Mouse (Mus musculus) left cerebral cortex, adult 9 months (tissue): Measurements from ENCODE around the gene Nus1.

Experiments used
- DNase-seq, 2 experiments: peaks; one replicate each; pipeline ENCODE4 v3.0.0; 2022; ENCODE audit warnings: low spot score in 2 of 2

Nus1 gene

DNA sequence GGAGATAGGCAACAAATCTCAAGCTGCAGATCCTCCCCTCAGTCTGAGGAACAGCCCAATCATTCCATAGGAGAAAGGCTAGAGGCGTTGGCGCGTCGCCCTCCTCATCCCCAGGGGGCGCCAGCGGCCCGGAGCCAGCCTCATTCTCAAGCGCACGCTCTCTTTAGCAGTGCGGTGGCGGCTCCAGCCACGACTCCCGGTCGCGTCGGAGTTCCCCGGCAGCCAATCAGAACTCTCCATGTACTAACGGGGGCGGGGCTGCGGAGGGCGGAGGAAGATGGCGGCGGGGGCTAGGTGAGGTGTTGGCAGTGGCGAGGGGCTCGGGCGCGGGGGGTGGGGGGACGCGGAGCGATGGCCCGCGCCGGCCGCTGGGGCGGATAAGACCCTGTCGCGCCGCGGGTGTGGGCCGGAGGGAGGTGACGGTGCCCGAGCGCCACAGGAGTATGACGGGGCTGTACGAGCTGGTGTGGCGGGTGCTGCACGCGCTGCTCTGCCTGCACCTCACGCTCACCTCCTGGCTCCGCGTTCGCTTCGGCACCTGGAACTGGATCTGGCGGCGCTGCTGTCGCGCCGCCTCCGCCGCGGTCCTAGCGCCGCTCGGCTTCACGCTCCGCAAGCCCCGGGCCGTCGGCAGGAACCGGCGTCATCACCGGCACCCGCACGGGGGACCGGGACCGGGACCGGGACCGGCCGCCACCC, at the start of gene Nus1:
TSS of gene Nus1 (plus strand) at position 249 of the 699 bp plus-strand sequence.
- DNase-seq, result peak; percentile 91 to 98

DNA sequence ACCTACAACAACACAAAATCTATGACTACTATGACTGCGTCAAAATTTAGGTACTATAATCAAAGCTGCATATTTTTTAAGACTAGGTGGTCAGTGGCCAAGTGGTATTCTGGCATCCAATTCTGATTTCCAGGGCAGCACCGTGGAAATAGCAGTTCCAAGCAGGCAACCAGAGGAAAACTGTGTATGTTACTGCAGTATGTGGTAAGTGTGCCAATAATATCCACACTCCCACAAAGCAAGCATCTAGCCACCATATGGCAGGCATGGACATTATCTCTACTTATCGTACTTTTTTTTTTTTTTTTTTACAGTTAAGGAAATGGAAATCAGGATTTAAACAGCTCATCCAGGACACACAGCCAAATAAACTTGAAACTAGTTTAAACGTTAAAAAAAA, 49.0 kb upstream of the Nus1 start:
- DNase-seq, result peak in 1 of 2 experiments; percentile 29

DNA sequence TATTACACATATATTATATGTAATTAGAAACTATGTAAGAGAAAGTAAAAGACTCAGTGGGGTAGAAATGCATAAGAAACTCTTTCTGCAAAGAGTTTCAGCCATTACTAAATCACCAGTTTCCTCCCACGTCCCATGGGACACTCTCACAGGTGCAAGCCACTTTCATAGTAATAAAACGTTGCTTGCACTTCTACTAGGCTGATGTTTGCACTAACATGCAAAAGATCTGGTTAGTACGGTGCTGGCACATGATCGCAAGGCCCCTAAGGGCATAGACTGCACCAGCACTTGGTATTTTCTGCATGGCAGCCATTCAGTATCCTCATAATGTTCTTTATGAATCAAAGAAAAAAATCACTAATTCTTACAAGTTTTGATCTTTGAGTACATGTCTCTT, 43.5 kb upstream of the Nus1 start:
- no peak for DNase-seq

DNA sequence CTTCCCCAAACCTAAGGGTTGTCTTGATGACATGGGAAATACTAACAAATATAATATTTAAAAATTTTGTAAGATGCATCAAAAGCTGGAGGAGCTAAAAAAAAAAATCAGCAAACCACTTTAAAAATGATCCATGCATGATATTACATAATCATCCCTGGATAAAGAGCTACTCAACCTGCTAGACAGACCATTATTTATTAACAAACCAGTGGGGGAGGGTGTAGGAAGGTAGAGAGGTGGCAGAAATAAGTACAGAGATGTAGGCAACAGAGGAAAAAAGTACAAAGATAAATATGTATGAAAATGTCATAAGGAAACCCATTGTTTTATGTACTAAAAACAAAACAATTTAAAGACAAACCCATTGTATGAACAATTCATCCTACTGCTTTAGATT, 42.7 kb upstream of the Nus1 start:
- DNase-seq, result no peak

DNA sequence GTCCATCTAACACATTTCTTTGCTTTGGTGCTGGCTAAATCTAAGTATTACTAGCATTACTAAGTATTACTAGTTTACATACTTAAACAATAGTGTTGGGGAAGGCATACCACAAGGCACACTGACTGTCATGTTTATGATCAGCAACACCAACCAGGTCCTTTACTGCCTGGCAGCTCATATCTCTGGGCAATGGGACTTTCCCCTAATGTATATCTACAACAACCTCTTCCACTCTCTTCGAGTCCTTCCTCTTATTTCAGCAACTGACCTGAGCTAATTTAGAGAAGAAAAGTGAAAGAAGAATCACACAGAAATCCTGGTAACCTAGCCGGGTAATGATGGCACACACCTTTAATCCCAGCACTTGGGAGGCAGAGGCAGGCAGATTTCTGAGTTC, 40.9 kb upstream of the Nus1 start:
- DNase-seq, result no peak

DNA sequence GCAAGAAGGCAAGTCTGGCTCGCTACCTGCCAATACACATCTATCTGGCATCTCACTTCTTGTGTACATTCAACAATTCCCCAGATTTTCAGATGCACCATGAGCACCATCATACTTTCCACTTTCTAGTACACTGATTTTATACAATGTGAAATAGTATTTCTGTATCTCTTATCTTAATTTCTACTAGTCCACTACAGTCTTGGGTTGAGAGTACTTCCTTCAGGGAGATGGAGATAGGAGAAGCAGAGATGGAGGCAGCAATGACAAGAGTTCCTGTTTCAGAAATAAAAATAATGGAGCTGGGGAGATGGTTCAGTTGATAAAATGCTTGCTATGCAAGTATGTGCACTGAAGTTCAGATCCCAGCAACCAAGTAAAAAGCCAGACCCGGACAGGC, 39.5 kb upstream of the Nus1 start:
- DNase-seq, result no peak

DNA sequence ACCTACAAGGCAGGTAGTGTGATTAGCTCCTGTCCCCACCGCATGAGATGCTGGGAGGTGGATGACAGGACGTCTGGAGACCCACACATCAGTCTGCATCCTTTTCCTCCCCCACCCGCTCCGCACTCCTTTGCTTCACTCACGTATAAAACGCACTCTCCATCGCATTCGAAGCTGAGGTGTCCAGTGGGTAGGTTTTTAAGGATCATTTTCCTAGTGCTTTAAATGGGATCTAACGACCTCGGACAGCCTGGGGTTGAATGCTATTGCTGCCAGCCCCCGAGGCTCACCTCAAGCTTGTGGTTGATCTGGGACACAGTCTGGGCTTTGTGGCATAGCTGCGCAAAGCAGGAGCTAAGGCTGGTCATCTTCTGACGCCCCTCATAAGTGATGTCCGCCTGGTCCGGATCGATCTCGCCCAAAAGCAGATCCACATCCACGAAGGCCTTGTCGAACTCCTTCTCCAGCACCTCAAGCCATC, 36.0 kb upstream of the Nus1 start:
- peak in 1 of 2 experiments; percentile 40 for DNase-seq

DNA sequence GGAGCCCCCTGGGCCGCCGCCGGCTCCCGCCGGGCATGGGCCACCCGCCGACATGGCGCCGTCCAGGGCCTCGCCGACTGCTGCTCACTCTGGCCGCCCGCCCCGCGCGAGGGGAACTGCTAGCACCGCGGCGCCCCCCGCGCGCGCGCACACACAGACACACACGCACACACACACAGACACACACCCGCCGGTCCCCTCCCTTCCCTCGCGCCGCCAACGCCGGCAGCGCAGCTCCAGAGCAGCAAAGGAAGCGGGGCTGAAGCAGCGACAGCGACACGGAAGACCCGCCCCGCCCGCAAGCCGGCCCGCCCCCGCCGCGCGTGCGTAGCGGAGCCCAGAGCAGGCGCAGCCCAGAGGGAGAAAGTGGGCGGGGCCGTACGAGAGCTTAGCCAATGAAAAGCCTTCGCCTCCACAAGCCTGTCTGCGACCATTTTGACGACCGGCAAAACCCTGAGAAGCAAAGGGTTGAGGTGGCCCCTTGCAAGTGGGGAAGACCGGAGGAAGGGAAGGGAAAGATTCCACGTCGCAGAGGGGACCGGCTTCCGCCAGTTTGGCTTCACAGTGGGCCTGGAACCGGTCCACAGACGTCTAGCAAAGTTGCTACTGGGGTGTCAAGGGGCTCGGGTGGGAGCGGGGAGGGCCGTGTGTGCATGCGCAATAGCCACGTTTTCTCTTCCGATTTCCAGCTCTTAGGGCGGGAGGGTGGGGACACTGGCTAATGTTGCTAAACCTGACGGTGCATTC, 35.3 kb upstream of the Nus1 start, which contains the start of gene Gopc:
TSS of gene Gopc (minus strand) at position 280 of the 747 bp plus-strand sequence.
- peak; percentile 94 to 97 for DNase-seq

DNA sequence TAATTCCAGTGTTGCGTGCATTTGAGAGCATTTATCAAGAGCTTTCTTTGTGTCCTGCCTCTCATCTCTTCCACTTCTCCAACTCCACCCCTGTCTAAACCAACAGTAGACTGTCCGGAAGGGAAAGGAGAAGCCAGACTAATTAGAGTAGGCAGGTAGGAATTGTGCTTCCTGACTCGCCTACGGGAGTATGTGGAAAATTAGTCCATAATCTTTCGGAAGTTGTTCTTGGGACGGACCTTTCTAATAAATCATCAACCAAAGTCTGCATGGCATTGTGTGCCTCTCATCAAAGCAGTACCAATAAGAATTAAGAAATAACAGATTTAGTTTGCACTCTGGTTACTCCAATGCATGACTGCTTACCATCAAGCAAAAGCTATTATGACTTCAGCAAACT, 34.3 kb upstream of the Nus1 start:
- DNase-seq, result no peak

DNA sequence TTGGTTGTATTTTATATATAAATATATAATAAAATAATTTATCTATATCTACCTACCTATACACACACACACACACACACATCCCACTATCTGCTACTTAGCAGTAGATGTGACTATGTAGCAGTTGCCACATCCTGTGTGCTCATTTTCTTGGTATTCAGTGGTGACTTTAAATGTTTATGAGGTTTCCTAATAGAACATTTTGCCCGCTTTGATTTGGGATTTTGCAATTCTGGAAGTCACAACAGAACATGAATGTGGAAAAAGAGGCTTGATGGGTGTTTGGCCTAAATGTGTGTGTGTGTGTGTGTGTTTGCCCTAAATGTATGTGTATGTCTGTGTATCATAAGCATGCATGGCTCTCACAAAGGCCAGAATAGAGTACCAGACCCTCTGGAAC, 33.8 kb upstream of the Nus1 start:
- no peak for DNase-seq

DNA sequence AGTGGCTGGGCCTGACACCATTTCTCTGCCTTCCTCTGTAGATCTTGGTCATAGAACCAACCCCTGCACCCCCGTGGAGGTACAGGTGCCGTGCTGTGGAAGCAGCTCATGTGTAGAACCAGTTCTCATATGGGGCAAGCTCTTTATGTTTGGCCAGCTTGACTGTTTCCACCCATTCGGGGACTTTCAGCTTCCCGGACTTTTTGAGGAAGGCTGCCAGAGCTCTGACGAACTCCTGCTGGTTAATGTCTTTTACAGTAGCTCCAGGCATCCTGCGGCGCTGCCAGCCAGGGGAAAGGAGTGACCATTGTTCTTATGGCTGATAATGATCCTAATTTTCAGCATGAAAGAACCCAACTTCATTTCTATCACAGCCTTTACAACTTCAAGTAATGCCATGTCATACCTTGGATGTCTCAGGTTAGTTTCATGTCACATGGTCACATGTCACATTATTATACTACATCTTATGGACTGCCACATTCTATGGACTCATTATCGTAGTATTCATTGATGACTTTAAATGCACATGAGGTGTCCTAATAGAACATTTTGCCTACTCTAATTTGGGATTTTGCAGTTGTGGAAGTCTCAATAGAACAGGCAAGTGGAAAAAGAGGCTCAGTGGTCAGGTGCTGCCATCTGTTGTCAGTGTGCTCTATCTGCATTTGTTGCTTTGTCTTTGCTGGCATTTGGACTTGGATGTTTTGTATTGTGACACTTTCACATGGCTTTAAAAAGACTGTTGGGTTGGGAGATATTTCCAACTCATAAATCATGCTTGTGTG, 32.3 kb upstream of the Nus1 start:
- peak in 1 of 2 experiments; percentile 56 for DNase-seq

DNA sequence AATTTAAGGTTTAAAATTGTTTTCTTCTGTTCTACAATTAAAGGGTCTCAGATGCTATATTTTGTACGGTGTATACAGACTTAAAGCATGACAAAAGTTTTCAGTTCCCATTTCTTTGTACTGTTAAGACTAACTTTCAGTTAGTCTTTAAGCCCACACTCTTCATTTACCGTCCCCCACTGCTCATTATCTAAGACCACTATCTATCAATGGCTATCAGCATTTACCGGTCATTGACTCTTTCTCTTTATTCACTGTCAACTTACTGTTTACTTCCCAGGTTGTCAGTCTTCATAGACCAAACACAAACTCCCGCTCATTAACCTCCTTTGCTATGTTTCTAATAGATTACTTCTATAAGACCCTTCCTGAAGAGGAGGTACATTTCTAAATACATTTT, 30.2 kb upstream of the Nus1 start:
- no peak for DNase-seq

DNA sequence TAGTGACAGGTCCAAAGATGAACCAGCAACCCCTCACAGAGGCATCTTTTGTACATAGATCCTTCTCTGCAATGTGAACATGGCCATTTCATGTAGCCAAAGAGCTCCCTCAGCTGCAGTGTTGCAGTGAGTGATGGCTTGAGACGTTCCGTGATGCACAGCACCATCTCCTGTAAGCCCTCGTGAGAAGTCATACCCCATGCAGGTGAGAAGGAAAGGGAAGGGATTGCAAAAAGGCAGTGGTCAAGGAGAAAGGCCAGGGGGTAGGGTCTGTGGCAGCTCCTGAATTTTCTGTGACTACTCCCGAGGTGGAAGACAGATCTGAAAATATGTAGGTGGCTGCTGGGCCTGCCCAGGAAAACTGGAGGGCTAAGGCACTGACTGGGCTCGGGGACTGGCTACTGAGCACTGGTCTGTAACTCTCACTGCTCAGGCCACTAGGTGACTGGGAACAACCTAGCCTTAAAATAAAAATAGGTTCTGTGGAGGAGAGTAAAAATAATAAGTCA, 28.4 kb upstream of the Nus1 start, which contains the start of gene Nepn:
TSS of gene Nepn (plus strand) at position 51 of the 509 bp plus-strand sequence.
- DNase-seq, result no peak

DNA sequence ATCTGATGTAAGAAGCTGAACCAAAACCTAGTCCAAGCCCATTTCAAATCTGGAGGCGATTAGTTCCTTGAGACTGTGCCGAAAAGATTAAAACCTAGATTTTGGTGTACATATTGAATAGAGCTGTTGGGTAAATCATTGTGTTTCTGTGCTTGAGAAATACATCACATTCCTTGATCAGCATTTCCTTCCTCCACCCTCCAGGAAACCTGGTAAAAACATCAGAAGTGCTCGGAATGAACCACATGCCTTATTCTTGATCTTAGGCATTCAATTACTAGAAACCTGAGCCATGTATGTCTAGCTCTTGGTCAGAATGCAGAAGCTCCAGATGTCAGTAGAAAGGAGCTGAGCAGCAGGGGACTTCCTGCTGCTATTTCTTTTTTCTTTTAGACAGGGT, 27.9 kb upstream of the Nus1 start:
- no peak for DNase-seq

DNA sequence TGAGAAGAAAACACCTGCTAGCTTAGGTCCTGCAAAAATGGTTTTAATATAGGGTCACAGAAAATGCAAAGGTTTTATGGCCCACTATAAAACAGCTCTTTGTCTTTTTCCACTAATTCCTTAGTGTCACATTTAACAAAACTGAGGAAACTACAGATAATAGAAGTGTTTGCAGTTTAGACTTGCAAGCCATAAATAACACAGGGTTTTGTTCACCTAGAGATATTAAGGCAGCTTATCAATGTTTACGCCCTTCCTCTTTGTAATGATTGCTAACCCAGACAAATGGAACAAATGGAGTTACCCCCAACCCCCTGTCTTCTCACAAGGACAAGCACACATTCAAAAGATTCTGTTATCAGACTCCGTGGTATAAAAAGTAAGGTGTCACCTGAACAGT, 26.1 kb upstream of the Nus1 start:
- no peak for DNase-seq

DNA sequence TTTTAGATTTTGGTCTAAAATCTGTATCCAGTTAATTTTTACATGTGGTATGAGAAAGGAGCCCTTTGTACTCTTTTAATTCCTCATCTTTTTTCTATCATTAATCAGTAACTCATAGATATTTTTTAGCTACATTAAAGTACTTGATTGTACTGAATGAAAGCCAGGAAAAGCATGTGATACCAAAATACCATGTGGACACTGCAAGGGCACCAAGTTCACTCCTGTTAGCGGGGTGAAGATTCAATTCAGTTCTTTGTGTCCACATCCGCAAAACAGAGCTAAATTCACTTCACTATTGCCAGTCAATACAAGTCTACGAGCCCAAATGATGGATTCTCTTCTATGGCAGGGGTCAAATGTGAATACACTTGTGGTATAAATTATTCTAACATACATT, 20.7 kb upstream of the Nus1 start:
- no peak for DNase-seq

DNA sequence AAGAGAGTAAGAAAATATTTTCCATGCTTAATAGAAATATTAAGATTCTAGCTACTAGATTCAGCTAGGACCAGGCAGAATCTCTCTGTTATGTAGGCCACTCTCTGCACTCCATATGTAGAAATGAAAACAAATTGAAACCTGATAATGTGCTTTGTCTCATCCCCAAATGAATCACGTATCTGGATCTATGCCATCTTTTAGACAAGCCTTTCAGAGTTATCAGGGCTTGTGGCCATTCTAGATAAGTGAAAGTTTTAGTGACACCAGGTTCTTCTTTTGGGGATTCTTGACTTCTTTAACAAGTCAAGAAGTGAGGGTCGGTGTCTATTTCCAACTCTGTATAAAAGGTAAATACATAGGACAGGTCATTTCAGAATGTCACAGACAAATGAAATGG, 18.6 kb upstream of the Nus1 start:
- no peak for DNase-seq

DNA sequence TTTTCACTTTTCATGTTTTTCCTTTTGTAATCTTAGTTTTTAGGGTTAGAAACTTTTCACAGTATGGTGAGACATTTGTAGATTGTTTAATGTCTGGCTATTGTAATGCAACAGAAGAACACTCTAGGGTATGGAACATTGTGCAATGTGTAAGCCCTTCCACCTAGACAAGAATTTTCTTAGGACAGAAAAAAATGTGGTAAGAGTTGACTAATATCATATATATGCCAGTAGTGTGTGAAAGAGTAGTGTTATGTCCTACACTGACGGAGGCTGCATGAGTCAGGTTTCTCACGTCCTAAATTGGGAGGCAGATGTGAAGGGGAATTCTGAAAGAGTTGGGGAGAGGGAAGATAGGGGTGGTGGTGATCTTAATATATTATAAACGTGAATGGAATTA, 17.6 kb upstream of the Nus1 start:
- no peak for DNase-seq

DNA sequence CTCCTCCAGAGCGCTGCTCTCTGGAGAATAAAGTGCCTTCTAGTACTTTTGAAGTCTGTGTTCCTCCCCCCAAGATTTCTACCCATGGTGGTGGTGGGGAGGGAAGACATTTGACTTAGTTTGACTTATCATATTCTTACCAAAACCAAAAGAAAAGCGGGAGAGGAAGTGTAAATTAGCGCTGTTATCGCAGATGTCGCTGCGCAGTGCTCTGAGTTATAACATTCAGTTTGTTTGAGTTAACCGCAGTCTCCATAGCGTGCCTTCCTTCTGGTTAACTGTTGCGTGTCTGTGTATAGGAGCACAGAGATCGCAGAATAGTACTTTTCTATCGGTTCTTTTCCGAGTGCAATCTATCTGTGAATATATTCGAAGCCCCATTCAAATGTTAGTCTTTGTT, 12.2 kb upstream of the Nus1 start:
- DNase-seq, result no peak

DNA sequence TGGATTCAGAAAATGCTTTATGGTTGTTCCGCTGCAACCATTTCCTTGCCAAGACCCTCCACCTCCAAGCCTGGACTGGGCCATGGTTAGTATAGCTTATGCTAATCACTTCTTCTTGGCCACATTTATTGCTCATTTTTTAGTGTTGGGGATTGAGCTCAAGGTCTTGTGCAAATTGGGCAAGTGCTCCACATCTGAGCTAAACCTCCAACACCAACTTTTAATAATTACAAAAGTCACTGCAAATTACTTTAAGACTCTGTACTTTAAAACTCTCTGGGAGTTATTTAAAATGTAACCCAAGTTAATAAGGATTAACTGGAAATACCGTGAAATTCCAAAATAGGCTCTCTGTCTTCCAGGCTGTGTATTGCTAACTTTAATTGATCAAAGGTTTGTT, 9.8 kb upstream of the Nus1 start:
- no peak for DNase-seq

DNA sequence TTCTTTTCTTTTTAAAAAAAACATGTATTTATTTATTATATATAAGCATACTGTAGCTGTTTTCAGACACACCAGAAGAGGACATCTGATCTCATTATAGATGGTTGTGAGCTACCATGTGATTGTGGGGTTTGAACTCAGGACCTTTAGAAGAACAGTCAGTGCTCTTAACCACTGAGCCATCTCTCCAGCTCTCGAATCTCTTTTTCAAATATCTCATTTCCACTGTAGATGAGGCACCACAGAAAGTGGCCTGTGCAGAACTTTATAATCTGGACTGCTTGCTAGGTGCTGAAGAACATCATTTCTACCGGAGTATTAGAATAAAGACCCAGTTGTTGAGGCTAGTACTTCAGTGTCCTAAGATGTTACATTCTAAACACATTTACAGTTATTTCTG, 2.3 kb upstream of the Nus1 start:
- DNase-seq, result no peak

DNA sequence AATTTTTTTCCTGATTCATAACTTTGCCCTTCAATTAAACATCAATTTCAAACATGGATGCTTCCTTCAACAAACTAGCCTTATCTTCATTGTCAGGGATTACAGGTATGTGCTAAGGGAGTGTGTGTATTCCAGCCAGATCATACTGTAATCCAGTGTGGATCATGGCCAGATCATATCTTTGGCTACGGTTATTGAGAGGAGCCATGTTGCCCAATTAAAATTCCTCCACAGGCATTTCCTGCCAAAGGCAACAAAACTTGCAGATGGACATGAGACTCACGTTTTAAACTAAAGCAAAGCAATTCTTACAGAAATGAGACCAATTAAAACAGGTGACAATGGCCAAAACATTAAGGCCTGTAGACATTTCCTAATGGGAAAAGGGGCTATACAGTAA, 889 bp upstream of the Nus1 start:
- no peak for DNase-seq
